Mouse (Mus musculus) right cerebral cortex, adult 18-20 months (tissue): ENCODE results near the gene Tbxas1.

ENCODE experiments used
- DNase-seq: peaks from one replicate; pipeline ENCODE4 v3.0.0; 2022; ENCODE audit warnings: mixed read lengths

Gene Tbxas1

DNA sequence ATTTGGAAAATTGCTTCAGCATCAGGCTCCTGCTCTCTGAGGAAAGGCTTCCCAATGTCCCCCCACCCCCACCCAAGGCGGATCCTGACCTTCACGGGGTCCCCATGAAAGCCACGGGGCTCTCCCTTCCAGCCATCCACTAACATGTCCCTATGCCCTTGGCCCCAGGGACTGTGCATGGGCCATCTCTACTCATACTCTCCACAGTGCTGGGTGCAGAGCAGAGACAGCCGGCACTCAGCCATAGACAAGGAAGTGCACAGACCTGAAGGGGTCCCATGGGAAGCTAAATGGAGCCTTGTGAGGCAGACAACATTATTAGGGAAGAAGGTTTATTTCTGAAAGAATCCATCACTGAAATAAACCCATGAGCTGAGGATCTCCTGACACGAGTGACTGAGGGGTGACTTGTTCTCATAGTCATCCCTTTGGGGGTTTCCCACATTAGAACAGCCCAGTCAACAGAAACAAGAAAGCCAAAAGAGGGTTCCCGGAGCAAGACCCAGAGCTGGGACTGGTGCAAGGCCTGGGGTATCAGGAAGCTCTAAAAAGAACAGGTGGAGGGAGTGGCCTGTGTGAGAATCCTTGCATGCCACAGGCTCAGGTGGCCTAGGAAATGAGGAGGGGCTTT, 179.8 kb downstream of the Tbxas1 start:
- DNase-seq, result no peak

DNA sequence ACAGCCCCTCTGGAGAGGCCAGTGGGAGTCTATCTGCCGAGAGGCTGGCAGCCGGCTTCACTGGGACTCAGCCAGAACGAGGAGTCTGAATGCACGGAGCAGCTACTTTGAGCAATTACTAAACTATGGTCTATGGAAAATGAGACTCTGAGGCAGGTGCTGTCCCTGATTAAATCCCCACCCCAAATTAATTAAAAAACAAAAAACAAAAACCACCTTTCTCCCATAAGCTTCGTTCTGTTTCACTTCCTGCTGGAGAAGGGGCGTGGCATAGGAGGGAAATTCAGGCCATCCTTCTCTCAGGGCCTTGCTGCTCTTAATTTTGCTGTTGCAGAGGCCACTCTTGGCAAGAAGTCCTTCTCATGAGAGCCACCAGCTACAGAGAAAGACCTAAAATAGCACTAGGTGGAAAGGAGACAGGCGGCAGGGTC, 180.6 kb downstream of the Tbxas1 start:
- no peak for DNase-seq

DNA sequence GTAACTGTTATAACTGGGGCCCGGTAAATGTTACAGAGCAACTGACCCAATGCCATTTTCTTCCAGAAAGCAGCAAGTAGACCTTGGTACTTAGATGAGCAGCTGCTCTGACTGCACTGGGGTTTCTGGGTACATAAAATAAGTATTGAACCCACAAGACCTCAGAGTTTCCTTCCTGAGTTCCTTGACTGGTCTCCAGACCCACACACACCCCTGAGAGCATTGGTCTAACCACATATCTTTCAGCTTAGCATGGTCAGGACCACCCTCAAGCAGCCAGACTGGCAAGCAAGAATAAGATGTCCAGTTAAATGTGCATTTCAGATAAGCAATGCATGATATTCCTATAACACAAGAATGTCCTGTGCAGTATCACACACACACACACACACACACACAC, 182.0 kb downstream of the Tbxas1 start:
- DNase-seq, result no peak

DNA sequence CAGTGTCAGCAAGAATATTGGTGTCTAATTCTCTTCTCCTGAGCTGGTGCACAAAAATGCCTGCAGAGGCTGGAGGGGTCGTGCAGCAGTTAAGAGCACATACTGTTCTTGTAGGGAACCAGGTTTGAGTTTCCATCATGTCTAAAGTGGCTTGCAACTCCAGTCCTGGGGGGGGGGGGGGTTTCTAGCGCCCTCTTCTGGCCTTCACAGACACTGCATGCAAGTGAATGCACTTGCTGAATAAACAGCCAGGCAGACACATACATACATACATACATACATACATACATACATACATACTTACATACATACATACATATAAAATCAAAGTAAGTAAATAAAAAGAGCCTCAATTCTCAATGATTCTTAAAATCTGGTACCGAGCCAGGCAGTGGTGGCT, 183.2 kb downstream of the Tbxas1 start:
- no peak for DNase-seq

DNA sequence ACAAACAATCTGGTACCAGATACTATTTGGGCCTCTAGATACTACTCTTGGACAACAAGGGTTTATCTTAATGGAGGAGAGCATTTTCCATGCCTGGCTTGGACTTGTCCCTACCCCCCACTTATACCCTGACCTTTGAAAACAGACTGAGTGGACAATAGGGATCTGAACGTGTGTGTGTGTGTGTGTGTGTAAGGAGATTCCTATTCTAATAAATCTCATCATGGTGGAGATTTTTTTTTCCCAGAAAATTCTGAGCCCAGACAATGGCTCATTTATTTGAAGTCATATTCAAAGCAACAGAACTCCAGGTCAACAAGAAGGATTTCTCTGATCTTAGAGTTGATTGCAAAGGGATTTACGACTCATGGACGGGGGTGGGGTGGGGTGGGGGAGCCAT, 183.7 kb downstream of the Tbxas1 start:
- DNase-seq, result no peak

DNA sequence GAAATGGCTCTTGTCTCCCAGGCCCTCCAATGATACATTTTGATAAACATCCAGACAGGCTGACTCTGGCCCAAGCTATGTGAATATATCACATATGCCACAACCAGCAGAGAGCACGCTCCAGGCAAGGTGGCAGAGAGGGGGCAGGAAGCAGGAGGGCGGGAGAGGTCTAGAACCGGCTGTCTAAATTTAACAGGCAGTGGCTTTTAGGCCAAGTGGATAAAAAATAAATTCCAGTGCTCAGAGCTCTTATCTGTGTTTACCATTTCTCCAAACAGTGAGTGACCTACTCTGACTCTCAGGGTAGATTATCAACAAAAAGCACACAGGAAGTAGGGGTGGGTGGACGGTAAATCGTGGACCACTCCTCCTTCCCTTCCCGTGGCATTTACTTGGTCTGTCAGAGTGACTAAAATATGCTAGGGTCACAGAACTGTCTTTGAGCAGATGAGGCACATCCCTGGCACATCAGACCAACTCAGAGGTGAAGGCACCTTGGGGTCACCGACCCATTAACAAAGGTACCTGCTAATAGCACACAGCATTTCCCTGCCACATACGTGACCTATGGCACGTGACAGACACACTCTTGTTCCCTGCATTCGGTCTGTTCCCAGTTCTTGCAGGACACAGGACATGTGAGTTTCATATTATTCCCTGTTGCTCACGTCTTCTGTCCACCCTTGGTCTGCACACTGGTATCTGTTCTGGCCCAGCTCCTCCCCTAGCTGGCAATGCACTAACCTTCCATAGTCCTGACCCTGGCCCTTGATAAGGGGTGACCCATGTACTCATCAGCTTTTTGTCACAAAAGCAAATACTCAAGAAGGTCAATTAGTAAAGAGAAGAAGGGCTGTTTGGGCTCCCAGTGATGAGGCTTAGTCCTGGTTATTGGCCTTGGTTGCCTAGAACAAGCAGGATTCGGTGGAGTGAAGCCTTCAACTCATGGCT, 184.6 kb downstream of the Tbxas1 start:
- DNase-seq, result no peak

DNA sequence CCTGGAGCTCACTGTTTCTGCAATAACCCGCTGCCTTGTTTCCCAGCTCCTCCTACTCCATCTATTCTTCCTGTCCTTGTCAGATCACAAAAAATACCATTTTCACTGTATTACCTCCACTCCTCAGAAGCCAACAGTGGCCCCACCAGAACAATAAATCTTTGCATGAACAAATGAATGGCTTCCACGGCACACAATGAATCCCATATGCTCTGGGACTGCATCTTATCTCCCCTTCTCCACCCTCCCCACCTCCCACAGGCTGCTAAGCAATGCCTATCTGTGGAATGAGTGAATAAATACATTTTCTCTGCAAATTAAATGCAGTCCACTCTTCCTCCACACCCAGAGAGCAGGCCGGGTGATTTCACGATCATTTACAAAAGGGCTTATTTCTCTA, 186.0 kb downstream of the Tbxas1 start:
- DNase-seq, result no peak

GRCm38 (mm10) chr6:39063541-39063940, 188.3 kb downstream of the Tbxas1 start:
- no peak for DNase-seq

DNA sequence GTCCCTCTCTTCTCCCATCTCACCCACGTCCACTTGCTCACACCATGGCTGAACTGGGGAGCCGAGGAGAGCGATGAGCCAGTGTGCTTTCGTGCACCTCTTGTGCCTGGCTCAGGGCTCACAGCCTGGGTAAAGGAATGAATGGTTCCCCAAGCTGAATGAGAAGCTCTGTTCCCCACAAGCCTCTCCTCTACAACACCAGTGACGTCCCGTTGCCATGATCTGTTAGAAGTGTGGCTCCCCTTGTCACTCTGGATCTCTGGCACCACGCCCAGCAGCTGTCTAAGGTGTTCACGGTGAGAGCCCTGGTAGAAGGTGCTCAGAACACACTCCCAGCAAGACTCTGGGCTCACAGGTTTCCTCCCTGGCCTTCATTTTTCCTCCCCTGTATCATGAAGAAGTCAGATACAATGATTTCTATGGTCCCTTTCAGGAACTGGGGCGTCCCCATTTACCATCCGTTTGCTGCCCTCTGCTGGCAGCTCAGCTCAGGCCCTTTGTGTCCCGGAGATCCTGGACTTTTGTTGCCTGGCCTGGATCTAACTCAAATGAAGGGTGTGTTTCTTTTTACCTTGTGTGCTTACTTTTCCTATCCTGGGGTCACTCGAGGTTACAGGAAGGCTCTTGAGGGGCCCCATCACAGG, 191.9 kb downstream of the Tbxas1 start:
- DNase-seq, result peak; percentile 84

DNA sequence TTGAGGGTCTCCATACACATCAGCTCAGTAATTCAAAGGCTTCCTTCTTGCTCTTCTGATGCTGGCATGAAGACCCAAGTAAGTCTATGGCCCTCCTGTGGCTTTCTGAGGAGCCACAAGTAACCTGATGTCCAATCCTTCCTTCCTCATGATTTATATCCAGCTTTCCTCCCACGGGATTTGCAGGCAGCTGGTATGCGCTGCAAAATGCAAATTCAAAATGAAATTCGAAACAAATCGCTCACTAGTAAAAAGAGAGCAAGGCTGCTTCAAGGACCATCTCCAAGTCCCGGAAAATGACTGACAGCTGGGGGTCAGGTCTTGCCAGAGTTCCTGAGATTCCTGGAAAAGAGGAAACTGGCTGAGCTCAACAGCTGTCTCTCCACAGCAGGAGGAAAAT, 197.5 kb downstream of the Tbxas1 start:
- peak; percentile 35 for DNase-seq

GRCm38 (mm10) chr6:39074186-39074585, 199.0 kb downstream of the Tbxas1 start:
- no peak for DNase-seq

GRCm38 (mm10) chr6:39076498-39076897, 201.3 kb downstream of the Tbxas1 start:
- DNase-seq, result no peak

GRCm38 (mm10) chr6:39104631-39105030, 229.4 kb downstream of the Tbxas1 start:
- DNase-seq, result no peak

DNA sequence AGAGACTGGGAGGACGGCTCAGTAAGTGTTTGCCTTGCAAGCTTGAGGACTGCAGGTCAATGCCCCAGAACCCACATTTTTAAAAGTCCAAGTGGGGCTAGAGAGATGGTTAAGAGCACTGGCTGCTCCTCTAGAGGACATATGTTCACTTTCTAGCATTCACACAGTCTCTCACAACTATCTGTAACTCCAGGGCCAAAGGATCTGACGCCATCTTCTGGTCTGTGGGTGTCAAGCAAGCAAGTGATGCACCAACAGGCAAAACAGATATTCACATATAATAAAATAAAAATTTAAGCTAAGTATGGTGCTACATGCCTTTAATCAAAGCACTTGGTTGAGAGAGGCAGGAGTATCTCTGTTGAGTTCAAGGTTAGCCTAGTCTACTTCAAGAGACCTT, 231.6 kb downstream of the Tbxas1 start:
- DNase-seq, result no peak

- DNase-seq, result no peak
Observed at GRCm38 (mm10) chr6:39112701-39113100, 237.5 kb downstream of the Tbxas1 start.

DNA sequence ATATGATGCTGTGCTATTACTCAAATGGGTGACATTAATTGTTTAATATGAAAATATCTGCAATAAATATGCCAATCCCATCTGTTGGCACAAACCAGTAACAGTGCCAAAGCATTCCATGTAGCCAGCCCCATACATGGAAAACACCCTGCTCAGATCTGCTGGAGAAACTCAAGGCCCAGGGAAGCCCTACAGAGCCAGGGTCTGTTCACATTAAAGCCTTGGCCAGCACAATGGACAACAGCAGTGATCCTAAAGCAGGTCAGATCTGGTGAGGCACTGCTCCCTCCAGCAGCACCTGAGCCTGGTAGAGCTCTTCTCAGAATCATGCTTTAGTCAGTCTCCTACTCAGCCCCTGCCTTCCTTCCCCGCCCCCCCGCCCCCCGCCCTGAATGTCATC, 237.9 kb downstream of the Tbxas1 start:
- DNase-seq, result no peak

- DNase-seq, result no peak
Observed at GRCm38 (mm10) chr6:39115438-39115837, 240.2 kb downstream of the Tbxas1 start.

DNA sequence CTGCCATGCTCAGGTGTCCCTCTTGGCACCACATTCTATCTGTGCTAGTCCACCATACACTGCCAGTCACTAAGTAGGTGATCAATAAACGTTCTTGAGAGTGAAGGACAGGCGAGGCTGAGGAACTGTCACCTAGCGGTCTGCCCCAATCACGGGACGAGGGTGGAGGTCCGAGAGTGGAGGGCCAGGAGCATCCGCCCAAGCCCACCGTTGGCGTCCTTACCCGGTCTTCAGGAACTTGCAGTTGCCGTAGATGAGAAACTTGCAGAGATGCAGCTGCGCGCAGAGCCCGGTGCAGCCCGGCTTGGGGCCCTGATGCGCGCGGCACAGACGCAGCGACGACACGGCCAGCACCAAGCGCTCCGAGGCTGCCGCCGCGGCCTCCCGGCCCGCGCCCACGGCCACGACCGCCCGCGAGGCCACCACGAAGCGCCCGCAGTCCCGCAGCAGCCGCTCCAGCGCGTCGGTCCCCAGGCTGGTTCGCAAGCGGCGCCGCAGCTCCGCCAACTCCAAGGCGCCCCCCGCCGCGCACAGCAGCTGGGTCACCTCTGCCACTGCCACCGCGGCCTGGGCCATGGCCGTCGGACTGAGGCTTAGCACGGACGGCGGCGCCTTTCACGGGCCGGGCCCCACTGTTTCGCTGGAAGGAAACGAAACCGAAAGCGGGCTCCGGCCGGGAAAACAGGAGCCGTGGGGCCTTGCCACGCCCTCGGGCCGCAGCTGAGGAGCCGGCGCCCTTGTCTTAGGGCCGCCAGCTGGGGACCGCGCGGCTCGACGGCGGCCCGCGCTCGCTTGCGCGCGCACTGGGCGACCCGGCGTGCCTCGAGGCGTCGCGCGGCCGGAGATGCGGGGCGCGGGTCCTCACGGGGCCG, 242.6 kb downstream of the Tbxas1 start, which contains the start of gene Parp12:
Gene Parp12, minus strand, starts transcription at position 766 of the 872 bp plus-strand sequence.
- peak; percentile 30 for DNase-seq

DNA sequence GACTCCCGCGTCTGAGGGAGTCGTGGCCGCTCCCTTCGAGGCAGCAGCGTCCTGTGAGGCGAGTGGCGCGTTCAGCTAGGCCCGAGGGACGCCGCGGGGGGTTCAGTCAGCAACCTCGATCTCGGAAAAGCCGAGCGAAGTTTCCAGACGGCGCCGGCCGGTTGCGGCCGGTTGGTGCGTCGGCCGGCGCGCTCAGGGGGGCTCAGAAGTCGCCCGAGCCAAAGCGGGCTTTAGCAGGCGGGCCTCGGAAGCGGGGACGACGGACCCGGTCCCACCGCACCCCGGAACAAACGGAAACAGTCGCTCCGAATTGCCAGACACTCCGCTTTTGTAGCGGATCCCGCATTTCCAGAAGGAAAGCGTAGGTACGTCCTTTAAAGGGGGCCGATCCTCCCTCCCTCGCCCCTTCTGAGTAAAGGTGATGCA, 243.3 kb downstream of the Tbxas1 start:
- DNase-seq, result no peak

- no peak for DNase-seq
Observed at GRCm38 (mm10) chr6:39120685-39121084, 245.5 kb downstream of the Tbxas1 start.

DNA sequence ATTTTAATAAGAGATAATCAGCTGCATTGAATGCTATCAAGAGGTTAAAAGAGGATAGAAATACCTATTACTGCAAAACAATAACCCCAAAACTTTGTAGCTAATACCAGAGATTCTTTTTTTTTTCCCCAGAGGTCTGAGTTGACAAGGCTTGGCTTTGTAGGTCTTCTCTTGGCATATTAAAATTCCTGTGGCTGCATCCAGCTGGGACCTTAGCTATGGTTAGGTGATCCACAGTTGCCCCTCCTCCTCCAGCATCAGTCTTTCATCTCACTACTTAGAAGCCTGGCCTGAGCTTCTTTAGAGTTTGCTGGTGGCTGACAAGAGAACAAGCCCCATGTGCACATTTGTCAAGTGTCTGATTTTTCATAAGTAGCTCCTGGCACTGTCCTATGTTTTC, 249.5 kb downstream of the Tbxas1 start:
- DNase-seq, result no peak

DNA sequence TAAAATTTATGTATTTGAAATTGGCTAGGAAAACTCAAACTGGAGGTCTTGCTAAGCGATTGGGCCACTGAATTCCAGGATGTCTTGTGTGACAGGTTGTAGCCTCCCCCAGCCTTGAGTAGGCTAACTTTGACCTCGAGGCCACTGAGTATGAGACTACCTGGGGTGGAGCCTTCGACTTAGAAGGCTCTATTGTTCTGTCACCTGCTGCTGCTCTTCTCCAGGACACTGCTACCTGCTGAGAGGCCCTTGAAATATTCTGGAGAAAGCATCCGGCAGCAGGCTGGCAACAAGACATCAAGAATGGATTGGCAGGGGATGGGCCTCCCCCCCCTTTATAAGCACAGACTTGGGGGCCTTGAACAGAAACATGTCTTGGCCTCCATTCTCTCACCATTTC, 256.3 kb downstream of the Tbxas1 start:
- no peak for DNase-seq

- DNase-seq, result no peak
Observed at GRCm38 (mm10) chr6:39132556-39132955, 257.4 kb downstream of the Tbxas1 start.
